Mouse (Mus musculus) regulatory T cell (primary cell): ENCODE data around the gene Sbno2.

Experiments used
- in situ Hi-C: fragments of 300-600 bp; cut with MboI, MseI; formaldehyde crosslinking; loops from one replicate; pipeline ENCODE4 v1.15.1; 2025; ENCODE audit warnings: high pct_unique_total_duplicates

The Sbno2 gene

GRCm38 (mm10) chr10:80123932-80124562 lies 18.7 kb upstream of the Sbno2 start:
- in situ Hi-C loops, result no loop called here

GRCm38 (mm10) chr10:80121639-80122038 lies 16.3 kb upstream of the Sbno2 start:
- in situ Hi-C loops, result no loop called here

- in situ Hi-C loops, result no loop called here
These were observed 14.8 kb upstream of the Sbno2 start for GRCm38 (mm10) chr10:80120146-80120545.

GRCm38 (mm10) chr10:80118552-80118951 lies 13.2 kb upstream of the Sbno2 start:
- in situ Hi-C loops, result loop anchor here (10.0 kb wide), 1 partner anchor 134 kb away; the partner anchor contains the start of genes Cnn2 and Tmem259

GRCm38 (mm10) chr10:80117736-80118135 lies 12.4 kb upstream of the Sbno2 start:
- in situ Hi-C loops, result loop anchor here (10.0 kb wide), 1 partner anchor 133 kb away; the partner anchor contains the start of genes Cnn2 and Tmem259

GRCm38 (mm10) chr10:80116927-80117691 lies 11.7 kb upstream of the Sbno2 start:
- in situ Hi-C loops, result loop anchor here (10.0 kb wide), 1 partner anchor 132 kb away; the partner anchor contains the start of genes Cnn2 and Tmem259

GRCm38 (mm10) chr10:80116563-80116926 lies 11.2 kb upstream of the Sbno2 start:
- in situ Hi-C loops, result loop anchor here (10.0 kb wide), 1 partner anchor 132 kb away; the partner anchor contains the start of genes Cnn2 and Tmem259

- in situ Hi-C loops, result loop anchor here (10.0 kb wide), 1 partner anchor 131 kb away; the partner anchor contains the start of genes Cnn2 and Tmem259
These were observed 10.6 kb upstream of the Sbno2 start for GRCm38 (mm10) chr10:80115944-80116335.

GRCm38 (mm10) chr10:80115290-80115943 lies 10.0 kb upstream of the Sbno2 start, which contains the start of gene Stk11:
Gene Stk11, plus strand, starts transcription at chr10:80115803.
- in situ Hi-C loops, result loop anchor here (10.0 kb wide), 1 partner anchor 131 kb away; the partner anchor contains the start of genes Cnn2 and Tmem259

GRCm38 (mm10) chr10:80114341-80115284 lies 9.2 kb upstream of the Sbno2 start:
- in situ Hi-C loops, result loop anchor here (10.0 kb wide), 1 partner anchor 130 kb away; the partner anchor contains the start of genes Cnn2 and Tmem259

- in situ Hi-C loops, result no loop called here
These were observed 2.3 kb upstream of the Sbno2 start for GRCm38 (mm10) chr10:80107678-80108077.

GRCm38 (mm10) chr10:80105926-80106325 lies 555 bp upstream of the Sbno2 start:
- in situ Hi-C loops, result no loop called here

GRCm38 (mm10) chr10:80104181-80104580 lies 1.2 kb downstream of the Sbno2 start:
- in situ Hi-C loops, result no loop called here

GRCm38 (mm10) chr10:80103032-80103431 lies 2.3 kb downstream of the Sbno2 start:
- in situ Hi-C loops, result no loop called here

- in situ Hi-C loops, result no loop called here
These were observed 3.0 kb downstream of the Sbno2 start for GRCm38 (mm10) chr10:80102216-80102915.

- in situ Hi-C loops, result no loop called here
These were observed 4.4 kb downstream of the Sbno2 start for GRCm38 (mm10) chr10:80100982-80101381.

- in situ Hi-C loops, result no loop called here
These were observed 6.7 kb downstream of the Sbno2 start for GRCm38 (mm10) chr10:80098630-80099029.

- in situ Hi-C loops, result no loop called here
These were observed 8.1 kb downstream of the Sbno2 start for GRCm38 (mm10) chr10:80097275-80097674.

- in situ Hi-C loops, result no loop called here
These were observed 9.8 kb downstream of the Sbno2 start for GRCm38 (mm10) chr10:80095547-80095946.

GRCm38 (mm10) chr10:80094684-80095083 lies 10.7 kb downstream of the Sbno2 start:
- in situ Hi-C loops, result no loop called here
